Mouse (Mus musculus): ENCODE results near the gene Cdk9.

GRCm38 (mm10) chr2:32757056-32757845, 44.4 kb upstream of the Cdk9 start, which contains the start of gene Tor2a:
- TF ChIP-seq CTCF (IDR thresholded peaks at IDR 0.05; ENCODE audit: control insufficient read depth, insufficient read depth, low read length) (peak; percentile 95), POLR2A (IDR thresholded peaks at IDR 0.05; ENCODE audit: borderline replicate concordance, control insufficient read depth, low read depth, low read length) (peak; percentile 68; the same call in 1 of the 2 replicates)
